Mouse (Mus musculus): ENCODE measurements around the gene Hsd17b6.

GRCm38 (mm10) chr10:128043041-128043835 lies 35.8 kb upstream of the Hsd17b6 start:
- TF ChIP-seq CTCF (IDR thresholded peaks at IDR 0.05; ENCODE audit: control insufficient read depth, insufficient read depth, low read length) (no peak), POLR2A (IDR thresholded peaks at IDR 0.05; ENCODE audit: borderline replicate concordance, control insufficient read depth, low read depth, low read length) (no peak)

Data from bone marrow, adult 2 months (tissue).